Mouse (Mus musculus): Measurements from ENCODE around the gene Tomm70a. TPM values are rescaled to one million over a fixed set of nuclear protein-coding genes. Genes with fewer than 3 reads are reported as not detected.
A peak's percentile ranks its signal among the peaks of the same experiment; 100 is the strongest.

Tomm70a gene
- polyA plus RNA-seq, 1 experiment = 17.6 TPM

DNA sequence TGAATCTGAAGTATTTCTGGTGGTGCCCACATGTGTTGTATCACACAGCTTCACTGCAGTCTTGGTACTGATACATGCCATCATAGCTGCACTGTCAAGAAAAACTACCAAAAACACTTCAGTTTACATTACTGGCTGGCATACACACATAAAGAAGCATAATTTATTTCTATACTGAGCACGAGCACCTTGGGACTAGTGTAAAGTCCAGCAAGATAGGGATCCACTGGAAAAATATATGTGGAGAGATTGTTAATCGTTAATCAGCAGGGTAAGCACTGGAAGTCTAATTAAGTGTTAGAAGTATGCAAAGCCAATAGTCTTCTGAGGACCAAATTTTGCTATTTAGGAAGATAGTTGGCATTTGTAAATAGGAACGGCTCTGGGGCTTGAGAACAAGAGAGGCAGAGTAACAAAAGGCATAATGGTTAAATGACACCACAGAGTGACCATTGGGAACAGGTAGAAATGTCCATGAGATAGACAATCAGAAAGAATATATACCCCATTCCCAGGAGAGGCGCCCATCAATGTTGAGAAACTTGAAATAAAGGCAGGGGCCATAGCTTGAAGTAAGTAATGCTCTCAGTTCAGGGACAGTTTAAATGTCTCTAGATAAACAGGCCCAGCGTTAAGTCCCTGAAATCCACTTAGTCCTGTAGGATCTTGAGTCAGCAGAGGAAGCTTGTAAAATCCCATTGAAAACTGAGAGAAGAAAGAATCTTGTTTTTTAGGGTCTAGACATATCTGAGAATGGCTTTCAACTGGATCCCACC, 15.1 kb upstream of the Tomm70a start:
- no peaks in the 10 kb centered on the region for H3K4me1 ChIP-seq
- no peaks in the 10 kb centered on the region for H3K36me3 ChIP-seq (replicated peaks; ENCODE audit: low read length)
- no peaks in the 10 kb centered on the region for H3K9me3 ChIP-seq
- H3K27me3 ChIP-seq (replicated peaks) = peaks cover 7% of the 10 kb centered on the region
- no peak for TF ChIP-seq GATA1 (IDR thresholded peaks at IDR 0.05; ENCODE audit: borderline replicate concordance, low read length)
- TF ChIP-seq FLI1 (IDR thresholded peaks at IDR 0.05; ENCODE audit: low read length) = no peak
- H3K4me3 ChIP-seq (replicated peaks) = no peak overlapping the region

DNA sequence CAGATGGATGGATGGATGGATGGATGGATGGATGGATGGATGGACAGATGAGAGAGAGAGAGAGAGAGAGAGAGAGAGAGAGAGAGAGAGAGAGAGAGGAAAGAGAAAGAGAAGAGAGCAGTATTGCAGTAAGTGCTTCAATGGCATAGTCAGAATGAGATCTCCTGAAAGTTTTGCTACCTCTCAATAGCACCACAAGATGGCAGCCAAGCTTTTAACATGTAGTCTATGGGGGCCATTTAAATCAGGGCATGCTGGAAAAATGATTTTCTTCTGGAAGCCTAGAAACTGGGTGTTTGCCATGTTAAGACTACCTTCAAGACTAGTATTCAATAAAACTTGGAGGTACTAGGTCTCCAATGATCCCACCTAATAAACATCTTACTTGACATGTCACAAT, 5.4 kb upstream of the Tomm70a start:
- no peak overlapping the region for H3K4me3 ChIP-seq (replicated peaks)
- H3K4me1 ChIP-seq = peaks cover 15% of the 10 kb centered on the region
- TF ChIP-seq FLI1 (IDR thresholded peaks at IDR 0.05; ENCODE audit: low read length) = no peak

DNA sequence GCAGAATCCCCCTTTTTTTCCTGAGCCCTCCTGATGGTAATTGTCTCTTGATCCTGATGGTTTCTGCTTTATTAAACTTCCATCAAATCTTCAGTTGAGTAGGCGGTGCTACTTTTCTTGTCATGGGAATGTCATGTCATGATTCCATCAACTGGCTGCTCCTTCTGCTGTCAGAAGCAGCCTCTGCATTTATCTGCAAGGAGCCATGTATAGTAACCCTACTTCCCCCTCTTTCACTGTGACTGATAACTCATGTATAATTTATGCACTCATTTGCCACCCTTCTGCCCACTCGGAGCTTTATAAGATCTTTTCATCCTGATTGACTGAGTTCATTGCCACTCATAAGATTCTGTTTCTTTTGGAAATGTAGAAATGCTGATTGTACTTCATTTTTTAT, 3.9 kb upstream of the Tomm70a start:
- Histone ChIP-seq H3K4me3 (replicated peaks) (no peak overlapping the region), H3K9me3 (no peaks in the 10 kb centered on the region), H3K36me3 (replicated peaks; ENCODE audit: low read length) (no peaks in the 10 kb centered on the region), H3K27me3 (replicated peaks) (peaks cover 5% of the 10 kb centered on the region), H3K4me1 (peaks cover 15% of the 10 kb centered on the region)
- TF ChIP-seq GATA1 (IDR thresholded peaks at IDR 0.05; ENCODE audit: borderline replicate concordance, low read length) = no peak

More for the DNA sequence above, 5.4 kb upstream of the Tomm70a start:
- Histone ChIP-seq H3K36me3 (replicated peaks; ENCODE audit: low read length) (no peaks in the 10 kb centered on the region), H3K27me3 (replicated peaks) (peaks cover 7% of the 10 kb centered on the region), H3K9me3 (no peaks in the 10 kb centered on the region)

DNA sequence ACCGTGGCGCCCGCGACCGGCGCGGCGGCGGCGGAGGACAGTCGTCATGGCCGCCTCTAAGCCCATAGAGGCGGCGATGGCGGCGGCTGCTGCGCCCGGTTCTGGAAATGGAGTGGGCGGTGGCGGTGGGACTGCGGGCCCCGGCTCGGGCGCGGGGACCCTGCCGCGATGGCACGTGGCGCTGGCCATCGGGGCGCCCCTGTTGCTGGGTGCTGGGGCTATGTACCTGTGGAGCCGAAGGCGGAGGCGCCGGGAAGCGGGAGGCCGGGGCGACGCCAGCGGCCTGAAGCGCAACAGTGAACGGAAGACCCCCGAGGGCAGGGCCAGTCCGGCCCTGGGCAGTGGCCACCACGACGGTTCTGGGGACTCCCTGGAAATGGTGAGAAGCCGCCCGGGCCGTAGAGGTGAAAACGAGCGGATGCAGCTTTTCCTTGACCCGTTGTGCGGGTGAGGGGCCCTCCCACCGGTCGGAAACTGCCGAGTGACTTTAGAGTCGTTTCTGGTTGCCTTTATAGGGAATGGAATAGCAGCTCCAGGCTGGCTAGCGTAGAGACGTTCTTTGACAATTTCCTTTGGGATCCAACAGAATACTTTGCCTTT, 413 bp downstream of the Tomm70a start:
- TF ChIP-seq GATA1 (IDR thresholded peaks at IDR 0.05; ENCODE audit: borderline replicate concordance, low read length) (no peak), FLI1 (IDR thresholded peaks at IDR 0.05; ENCODE audit: low read length) (no peak)
- Histone ChIP-seq H3K27me3 (replicated peaks) (no peaks in the 10 kb centered on the region), H3K9me3 (no peaks in the 10 kb centered on the region), H3K4me1 (peaks cover 41% of the 10 kb centered on the region), H3K36me3 (replicated peaks; ENCODE audit: low read length) (peaks cover 3% of the 10 kb centered on the region), H3K4me3 (replicated peaks) (peak overlapping the region; percentile 95)

DNA sequence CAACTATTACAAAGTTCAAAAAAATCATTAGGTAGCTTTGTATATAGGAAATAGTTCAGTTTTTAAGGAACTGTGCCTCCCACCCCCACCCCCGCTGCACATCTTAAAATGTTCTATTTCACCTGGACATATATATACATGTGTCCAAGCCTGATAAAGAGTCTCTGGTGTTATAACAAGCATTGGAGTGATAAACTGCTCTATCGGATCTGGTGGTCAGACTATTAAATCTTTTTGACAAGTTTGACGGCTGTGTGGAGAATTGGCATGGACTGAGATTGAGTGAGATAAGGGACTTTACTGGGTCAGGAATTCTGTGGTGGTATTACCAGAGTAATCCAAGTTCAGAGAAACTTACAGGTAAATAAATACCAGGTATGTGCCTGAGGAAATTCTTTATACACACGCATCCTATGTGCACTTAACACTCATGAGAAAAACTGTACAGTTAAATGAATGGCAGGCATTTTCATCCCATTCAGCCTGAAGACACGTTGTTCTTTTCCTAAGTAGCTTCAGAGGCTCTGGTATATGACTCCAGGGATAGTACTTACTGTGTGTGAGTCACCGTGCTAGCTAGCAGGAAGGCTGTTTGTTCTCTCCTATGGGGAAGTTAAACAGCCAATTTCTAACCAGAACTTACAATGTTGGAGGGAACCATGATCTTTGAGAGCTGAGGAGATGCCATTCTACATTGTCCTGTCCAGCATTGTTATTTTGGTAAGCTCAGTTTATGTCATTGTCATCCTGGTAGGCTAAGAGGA, 1.4 kb downstream of the Tomm70a start:
- no peaks in the 10 kb centered on the region for H3K9me3 ChIP-seq
- peaks cover 10% of the 10 kb centered on the region for H3K36me3 ChIP-seq (replicated peaks; ENCODE audit: low read length)
- TF ChIP-seq GATA1 (IDR thresholded peaks at IDR 0.05; ENCODE audit: borderline replicate concordance, low read length) (no peak), FLI1 (IDR thresholded peaks at IDR 0.05; ENCODE audit: low read length) (no peak)
- no peaks in the 10 kb centered on the region for H3K27me3 ChIP-seq (replicated peaks)
- H3K4me3 ChIP-seq (replicated peaks) = peak overlapping the region; percentile 95
- H3K4me1 ChIP-seq = peaks cover 40% of the 10 kb centered on the region

DNA sequence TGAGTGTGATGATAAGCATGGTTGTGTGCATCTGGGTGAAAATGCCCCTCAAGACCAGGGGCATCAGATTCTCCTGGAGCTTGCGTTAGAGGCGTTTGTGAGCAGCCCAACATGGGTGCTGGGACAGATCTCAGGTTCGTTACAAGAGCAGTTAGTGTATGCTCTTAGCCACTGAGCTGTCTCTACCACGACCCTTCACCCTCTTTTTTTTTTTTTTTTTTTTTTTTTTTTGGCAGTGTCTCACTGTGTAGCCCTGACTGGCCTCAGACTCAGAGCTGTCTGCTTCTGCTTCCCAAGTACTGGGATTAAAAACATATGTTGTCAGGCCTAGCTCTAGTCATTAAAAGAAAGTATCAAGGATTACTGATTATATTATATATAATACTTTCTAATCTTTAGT, 4.8 kb downstream of the Tomm70a start:
- Histone ChIP-seq H3K9me3 (no peaks in the 10 kb centered on the region), H3K4me1 (peaks cover 57% of the 10 kb centered on the region), H3K27me3 (replicated peaks) (no peaks in the 10 kb centered on the region), H3K4me3 (replicated peaks) (no peak overlapping the region), H3K36me3 (replicated peaks; ENCODE audit: low read length) (peaks cover 11% of the 10 kb centered on the region)
- no peak for TF ChIP-seq FLI1 (IDR thresholded peaks at IDR 0.05; ENCODE audit: low read length)

DNA sequence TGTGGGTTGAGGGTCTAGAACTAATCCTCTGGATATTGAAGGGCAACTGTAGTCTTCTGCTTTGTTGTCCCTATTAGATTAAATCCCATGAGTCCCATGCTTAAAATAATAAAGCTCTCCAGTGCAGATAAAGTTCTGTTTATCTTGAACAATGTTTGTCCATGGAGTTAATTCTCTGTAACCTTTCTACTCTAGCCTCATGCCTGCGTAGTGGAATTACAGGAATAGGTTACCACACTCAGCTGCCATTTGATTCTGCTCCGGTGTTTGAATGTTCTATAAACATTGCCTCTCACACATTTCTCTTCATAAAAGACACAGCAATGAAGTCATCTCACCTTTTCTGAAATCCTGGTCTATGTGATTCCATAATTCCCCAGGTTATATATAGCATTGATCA, 6.3 kb downstream of the Tomm70a start:
- no peak for TF ChIP-seq GATA1 (IDR thresholded peaks at IDR 0.05; ENCODE audit: borderline replicate concordance, low read length)
- no peak for TF ChIP-seq FLI1 (IDR thresholded peaks at IDR 0.05; ENCODE audit: low read length)
- Histone ChIP-seq H3K27me3 (replicated peaks) (no peaks in the 10 kb centered on the region), H3K9me3 (no peaks in the 10 kb centered on the region), H3K36me3 (replicated peaks; ENCODE audit: low read length) (peaks cover 15% of the 10 kb centered on the region), H3K4me1 (peaks cover 66% of the 10 kb centered on the region), H3K4me3 (replicated peaks) (no peak overlapping the region)

DNA sequence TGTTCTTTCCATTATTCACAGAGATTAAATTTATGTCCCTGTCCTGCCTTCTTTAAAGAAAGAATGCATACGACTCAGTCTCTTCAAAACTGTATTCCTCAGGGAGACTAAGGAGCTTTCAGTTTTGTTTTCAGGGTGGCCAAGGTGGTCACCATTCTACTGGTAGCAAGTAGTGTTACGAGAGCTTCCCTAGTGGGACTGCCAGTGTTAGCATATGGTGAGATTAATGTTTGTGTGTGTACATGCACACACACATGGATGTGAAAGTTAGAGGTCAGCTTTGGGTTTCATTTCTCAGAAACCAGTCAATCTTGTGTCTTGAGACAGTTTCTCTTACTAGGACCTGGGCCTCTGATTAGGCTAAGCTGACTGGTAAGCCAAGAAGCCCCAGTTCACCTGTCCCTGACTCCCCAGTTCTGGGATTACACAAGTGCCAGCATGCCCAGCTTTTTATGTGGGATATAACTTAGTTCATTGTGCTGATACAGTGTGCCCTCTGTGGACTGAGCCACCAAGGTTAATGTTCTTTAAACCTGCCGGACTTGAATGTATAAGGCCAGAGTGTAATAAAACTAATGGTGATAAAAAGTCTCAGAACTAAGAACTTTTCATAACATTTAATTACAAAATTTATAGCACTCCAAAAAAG, 9.4 kb downstream of the Tomm70a start:
- Histone ChIP-seq H3K27me3 (replicated peaks) (no peaks in the 10 kb centered on the region), H3K36me3 (replicated peaks; ENCODE audit: low read length) (peaks cover 40% of the 10 kb centered on the region), H3K4me1 (peaks cover 53% of the 10 kb centered on the region), H3K4me3 (replicated peaks) (peak overlapping the region; percentile 57), H3K9me3 (no peaks in the 10 kb centered on the region)
- TF ChIP-seq FLI1 (IDR thresholded peaks at IDR 0.05; ENCODE audit: low read length) (no peak), GATA1 (IDR thresholded peaks at IDR 0.05; ENCODE audit: borderline replicate concordance, low read length) (no peak)

DNA sequence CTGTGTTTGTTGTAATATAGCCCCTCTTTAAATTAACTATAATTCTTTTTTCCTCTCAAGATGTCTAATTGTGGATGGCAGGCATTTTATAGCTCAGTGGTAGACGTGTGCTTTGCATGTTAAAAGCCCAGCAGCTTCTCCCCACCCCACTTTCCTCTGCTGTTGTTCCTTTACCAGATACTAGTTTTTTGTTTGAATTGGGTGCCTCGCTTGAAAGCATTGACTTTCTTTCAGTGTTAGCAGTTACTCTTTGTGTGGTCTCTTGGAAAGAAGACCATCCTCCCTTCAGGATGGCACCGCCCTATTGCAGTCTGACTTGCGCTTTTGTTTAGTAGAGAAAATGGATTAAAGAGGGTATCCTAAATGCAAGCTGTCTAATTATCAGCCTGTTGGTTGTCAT, 10.0 kb downstream of the Tomm70a start:
- peaks cover 47% of the 10 kb centered on the region for H3K36me3 ChIP-seq (replicated peaks; ENCODE audit: low read length)
- H3K9me3 ChIP-seq = no peaks in the 10 kb centered on the region
- no peaks in the 10 kb centered on the region for H3K27me3 ChIP-seq (replicated peaks)
- no peak for TF ChIP-seq GATA1 (IDR thresholded peaks at IDR 0.05; ENCODE audit: borderline replicate concordance, low read length)
- TF ChIP-seq FLI1 (IDR thresholded peaks at IDR 0.05; ENCODE audit: low read length) = no peak
- peaks cover 49% of the 10 kb centered on the region for H3K4me1 ChIP-seq
- no peak overlapping the region for H3K4me3 ChIP-seq (replicated peaks)
